Mouse (Mus musculus) T-cell, adult 2 months (primary cell): Measurements from ENCODE around the gene Nle1.
"Not testable (repeated sequence)": the region's sequence is repeated elsewhere in the genome, so short reads cannot be mapped to it uniquely, and the experiment has no call there.

Experiments
- DNase-seq: peaks from one replicate; pipeline ENCODE4 v3.0.0; 2022; ENCODE audit warnings: low spot score

The Nle1 gene

DNA sequence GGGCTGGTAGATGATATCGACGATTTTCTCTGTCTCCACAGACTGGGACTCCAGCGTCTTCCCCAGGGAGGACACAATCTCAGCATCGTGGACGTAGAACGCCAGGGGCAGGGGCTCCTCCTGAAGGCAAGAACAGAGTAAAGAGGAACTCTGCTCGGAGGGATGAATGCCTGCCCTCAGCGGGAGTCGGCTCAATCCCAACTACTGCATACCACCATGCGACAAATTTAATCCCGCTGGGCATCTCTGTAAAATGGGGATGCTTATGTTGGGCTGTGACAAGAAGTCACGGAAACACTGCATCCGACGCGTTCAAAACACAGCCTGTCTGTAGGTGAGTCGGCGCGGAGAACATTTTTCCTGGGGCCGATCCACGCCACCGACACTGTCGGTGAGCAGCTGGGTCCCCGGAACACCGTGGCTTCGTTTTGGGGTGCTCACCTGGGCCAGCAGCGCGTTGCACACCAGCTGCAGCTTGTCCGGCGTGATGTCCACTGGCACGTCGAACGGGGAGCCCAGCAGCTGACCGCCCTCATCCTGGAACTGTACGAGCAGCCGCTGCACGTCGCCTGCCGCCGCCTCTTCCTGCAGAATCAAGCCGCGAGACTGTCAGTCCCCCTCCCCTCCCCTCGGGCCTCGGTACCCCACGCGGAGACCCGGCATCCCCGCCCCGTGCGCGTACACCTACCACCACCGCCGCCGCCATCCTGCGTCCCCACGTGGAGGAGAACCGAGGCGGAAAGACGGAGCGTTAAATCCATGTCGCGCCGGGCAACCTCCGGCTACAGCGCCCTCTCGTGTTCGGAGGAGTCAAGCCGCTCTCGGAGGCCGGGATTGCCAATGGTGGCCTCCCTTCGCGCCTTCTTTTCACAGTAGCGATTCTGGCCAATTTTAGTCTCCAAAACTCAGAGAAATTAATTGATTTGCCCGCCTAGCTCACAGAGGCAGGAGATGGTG lies at the start of gene Nle1:
Gene Nle1, minus strand, starts transcription at position 761 of the 957 bp plus-strand sequence.
- DNase-seq = peak; percentile 94

DNA sequence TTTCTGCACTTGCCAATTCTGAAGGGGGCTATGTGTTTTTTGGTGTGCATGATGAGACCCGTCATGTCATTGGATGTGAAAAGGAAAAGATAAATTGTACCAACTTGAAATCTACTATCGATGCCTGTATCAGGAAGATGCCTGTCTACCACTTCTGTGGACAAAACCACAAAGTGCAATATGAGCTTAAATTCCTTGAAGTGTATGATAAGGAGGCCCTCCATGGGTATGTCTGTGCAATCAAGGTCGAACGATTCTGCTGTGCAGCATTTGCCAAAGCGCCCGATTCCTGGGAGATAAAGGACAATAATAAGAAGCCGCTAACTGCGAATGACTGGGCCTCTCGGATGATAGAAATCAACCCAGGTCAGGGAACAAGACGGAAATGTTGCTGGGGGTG lies 48.7 kb upstream of the Nle1 start:
- DNase-seq = no peak

- peak; percentile 55 for DNase-seq
These were observed 46.4 kb upstream of the Nle1 start for GRCm38 (mm10) chr11:82954631-82955030.

GRCm38 (mm10) chr11:82952612-82953542 lies 44.7 kb upstream of the Nle1 start:
- peak; percentile 80 for DNase-seq

- peak; percentile 56 for DNase-seq
These were observed 43.8 kb upstream of the Nle1 start for GRCm38 (mm10) chr11:82951865-82952611.

- no peak for DNase-seq
These were observed 42.7 kb upstream of the Nle1 start, which contains the start of gene Slfn5 for GRCm38 (mm10) chr11:82950736-82951481. TSS of gene Slfn5 (plus strand) at chr11:82951349.

DNA sequence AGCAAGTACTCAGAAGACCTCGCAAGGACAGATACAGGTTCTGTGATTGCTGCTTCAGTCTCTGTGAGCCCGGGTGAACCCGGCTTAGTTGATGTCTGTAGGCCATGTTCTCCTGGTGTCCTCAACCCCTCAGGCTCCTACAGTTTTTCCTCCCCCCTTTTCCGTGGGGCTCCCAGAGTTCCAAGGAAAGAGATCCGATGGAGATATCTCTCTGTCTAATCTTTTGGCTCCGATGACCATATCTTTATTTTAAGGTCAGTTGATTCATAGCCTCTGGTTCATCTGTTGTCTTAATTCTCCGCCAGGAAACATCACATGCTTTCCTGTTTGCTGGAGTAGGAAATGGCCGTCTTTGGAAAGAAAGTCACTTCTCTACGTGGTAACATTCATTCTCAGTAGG lies 40.8 kb upstream of the Nle1 start:
- DNase-seq = no peak

- DNase-seq = peak; percentile 85
These were observed 39.2 kb upstream of the Nle1 start for GRCm38 (mm10) chr11:82947457-82947856.

DNA sequence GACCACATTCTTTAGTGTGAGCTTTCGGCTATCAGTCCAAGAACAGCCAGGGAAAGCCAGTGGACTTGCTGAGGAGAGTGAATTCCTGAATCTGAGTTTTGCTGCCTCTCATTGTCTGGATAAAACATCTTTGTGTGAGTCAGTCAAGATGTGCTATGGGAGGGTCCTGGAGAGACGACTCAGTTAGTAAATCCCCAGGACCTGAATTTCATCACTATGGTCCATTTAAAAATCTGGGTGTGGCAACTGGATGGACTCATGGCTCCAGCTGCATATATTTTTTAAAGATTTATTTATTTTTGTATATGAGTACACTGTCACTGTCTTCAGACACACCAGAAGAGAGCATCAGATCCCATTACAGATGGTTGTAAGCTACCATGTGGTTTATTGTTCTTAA lies 37.4 kb upstream of the Nle1 start:
- DNase-seq = no peak

- DNase-seq = no peak
These were observed 35.1 kb upstream of the Nle1 start for GRCm38 (mm10) chr11:82943336-82943735.

DNA sequence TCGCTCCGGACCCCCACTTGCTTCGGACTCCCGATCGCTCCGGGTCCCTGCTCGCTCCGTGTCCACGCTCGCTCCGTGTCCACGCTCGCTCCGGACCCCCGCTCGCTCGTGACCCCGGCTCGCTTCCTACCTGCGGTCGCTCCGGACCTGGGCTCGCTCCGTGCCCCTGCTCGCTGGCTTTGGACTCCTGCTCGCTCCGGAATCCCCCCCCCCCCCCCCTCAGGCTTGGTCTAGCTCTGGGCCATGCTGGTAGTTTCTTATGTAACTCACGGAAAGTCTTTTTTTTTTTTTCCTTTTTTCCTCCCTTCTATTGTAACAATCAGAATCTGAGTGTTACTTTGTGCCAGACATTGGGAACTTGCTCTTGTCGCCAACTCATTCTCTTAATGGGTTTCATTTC lies 25.0 kb upstream of the Nle1 start:
- no peak for DNase-seq

DNA sequence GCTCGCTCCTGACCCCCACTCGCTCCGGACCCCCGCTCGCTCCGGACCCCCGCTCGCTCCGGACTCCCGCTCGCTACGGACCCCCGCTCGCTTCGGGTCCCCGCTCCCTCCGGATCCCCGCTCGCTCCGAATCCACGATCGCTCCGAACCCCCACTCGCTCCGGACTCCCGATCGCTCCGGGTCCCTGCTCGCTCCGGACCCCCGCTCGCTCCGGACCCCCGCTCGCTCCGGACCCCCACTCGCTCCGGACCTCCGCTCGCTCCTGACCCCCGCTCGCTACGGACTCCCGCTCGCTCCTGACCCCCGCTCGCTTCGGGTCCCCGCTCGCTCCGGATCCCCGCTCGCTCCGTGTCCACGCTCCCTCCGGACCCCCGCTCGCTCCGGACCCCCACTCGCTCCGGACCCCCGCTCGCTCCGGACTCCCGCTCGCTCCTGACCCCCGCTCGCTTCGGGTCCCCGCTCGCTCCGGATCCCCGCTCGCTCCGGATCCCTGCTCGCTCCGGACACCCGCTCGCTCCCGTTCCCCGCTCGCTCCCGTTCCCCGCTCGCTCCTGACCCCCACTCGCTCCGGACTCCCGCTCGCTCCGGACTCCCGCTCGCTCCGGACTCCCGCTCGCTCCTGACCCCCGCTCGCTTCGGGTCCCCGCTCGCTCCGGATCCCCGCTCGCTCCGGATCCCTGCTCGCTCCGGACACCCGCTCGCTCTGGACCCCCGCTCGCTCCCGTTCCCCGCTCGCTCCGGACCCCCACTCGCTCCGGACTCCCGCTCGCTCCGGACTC lies 23.6 kb upstream of the Nle1 start:
- not testable (repeated sequence) for DNase-seq

- DNase-seq = not testable (repeated sequence)
These were observed 22.9 kb upstream of the Nle1 start for GRCm38 (mm10) chr11:82931161-82931560.

DNA sequence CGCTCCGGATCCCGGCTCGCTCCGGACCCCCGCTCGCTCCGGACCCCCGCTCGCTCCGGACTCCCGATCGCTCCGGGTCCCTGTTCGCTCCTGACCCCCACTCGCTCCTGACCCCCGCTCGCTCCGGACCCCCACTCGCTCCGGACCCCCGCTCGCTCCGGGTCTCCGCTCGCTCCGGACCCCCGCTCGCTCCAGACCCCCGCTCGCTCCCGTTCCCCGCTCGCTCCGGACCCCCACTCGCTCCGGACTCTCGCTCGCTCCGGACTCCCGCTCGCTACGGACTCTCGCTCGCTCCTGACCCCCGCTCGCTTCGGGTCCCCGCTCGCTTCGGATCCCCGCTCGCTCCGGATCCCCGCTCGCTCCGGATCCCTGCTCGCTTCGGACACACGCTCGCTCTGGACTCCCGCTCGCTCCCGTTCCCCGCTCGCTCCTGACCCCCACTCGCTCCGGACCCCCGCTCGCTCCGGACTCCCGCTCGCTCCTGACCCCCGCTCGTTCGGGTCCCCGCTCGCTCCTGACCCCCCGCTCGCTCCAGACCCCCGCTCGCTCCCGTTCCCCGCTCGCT lies 22.3 kb upstream of the Nle1 start:
- DNase-seq = not testable (repeated sequence)

GRCm38 (mm10) chr11:82929633-82929950 lies 21.4 kb upstream of the Nle1 start:
- DNase-seq = no peak

DNA sequence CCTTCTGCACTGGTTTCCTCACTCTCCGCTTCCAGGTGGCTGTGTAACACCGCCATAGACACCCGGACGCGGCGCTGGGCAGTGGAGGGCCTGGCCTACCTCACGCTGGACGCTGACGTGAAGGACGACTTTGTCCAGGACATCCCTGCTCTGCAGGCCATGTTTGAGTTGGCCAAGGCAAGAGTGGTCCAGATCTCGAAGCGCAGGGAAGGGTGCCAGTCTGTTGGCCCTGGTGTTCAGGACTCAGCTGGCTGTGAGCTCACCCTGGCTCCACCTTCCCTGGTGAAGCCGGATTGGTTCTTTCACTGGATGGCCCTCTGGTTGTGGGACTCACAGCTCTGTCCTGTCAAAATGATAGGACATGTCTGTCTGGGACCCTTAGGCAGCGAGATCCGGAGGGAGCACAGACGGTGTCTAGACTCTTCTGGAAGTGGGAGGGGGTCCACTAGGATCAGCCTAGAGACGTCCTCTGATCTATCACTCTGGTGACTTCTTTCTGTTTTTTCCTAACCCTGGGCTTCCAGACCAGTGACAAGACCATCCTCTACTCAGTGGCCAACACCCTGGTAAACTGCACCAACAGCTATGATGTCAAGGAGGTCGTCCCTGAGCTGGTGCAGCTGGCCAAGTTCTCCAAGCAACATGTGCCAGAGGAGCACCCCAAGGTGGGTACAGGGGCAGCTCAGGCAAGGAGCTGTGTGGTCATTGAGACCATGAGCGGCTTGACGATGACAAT lies 20.9 kb upstream of the Nle1 start:
- DNase-seq = no peak

DNA sequence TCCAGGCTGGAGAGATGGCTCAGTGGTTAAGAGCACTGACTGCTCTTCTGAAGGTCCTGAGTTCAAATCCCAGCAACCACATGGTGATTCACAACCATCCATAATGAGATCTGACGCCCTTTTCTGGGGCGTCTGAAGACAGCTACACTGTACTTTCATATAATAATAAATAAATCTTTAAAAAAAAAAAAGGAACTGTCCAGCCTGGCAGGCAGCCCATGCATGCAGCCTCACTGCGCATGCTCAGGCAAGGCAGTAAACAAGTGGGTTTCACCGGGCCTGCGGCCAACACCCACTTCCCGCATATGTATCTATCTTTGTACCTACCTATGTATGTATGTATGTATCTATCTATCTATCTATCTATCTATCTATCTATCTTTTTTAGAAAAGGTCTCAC lies 15.7 kb upstream of the Nle1 start:
- DNase-seq = not testable (repeated sequence)

- no peak for DNase-seq
These were observed 13.5 kb upstream of the Nle1 start for GRCm38 (mm10) chr11:82921691-82922090.

GRCm38 (mm10) chr11:82920768-82921167 lies 12.6 kb upstream of the Nle1 start:
- no peak for DNase-seq
